Mouse (Mus musculus) left cerebral cortex, adult 9 months (tissue): ENCODE measurements around the gene En2.

Source experiments
- DNase-seq, 2 experiments: peaks; one replicate each; pipeline ENCODE4 v3.0.0; 2022; ENCODE audit warnings: low spot score in 2 of 2

The En2 gene

GRCm38 (mm10) chr5:28159891-28160470, 5.5 kb upstream of the En2 start:
- DNase-seq = no peak

GRCm38 (mm10) chr5:28161383-28161937, 4.0 kb upstream of the En2 start:
- DNase-seq = no peak

- no peak for DNase-seq
These were observed 3.5 kb upstream of the En2 start for GRCm38 (mm10) chr5:28161938-28162402.

- DNase-seq = no peak
These were observed 1.6 kb upstream of the En2 start for GRCm38 (mm10) chr5:28163926-28164325.

GRCm38 (mm10) chr5:28166256-28167231, 1.1 kb downstream of the En2 start:
- DNase-seq = no peak

GRCm38 (mm10) chr5:28167611-28168252, 2.2 kb downstream of the En2 start:
- peak in 1 of 2 experiments; percentile 11 for DNase-seq

GRCm38 (mm10) chr5:28168253-28169165, 3.0 kb downstream of the En2 start:
- no peak for DNase-seq

GRCm38 (mm10) chr5:28169166-28169801, 3.8 kb downstream of the En2 start:
- DNase-seq = no peak

- DNase-seq = no peak
These were observed 4.6 kb downstream of the En2 start for GRCm38 (mm10) chr5:28170081-28170480.

GRCm38 (mm10) chr5:28170892-28171291, 5.4 kb downstream of the En2 start:
- no peak for DNase-seq

GRCm38 (mm10) chr5:28171667-28172066, 6.2 kb downstream of the En2 start:
- no peak for DNase-seq

- DNase-seq = no peak
These were observed 6.9 kb downstream of the En2 start for GRCm38 (mm10) chr5:28172261-28172920.

- DNase-seq = no peak
These were observed 7.6 kb downstream of the En2 start for GRCm38 (mm10) chr5:28172921-28173670.

- DNase-seq = no peak
These were observed 8.2 kb downstream of the En2 start for GRCm38 (mm10) chr5:28173674-28174073.

GRCm38 (mm10) chr5:28174086-28174485, 8.6 kb downstream of the En2 start:
- no peak for DNase-seq

- no peak for DNase-seq
These were observed 9.5 kb downstream of the En2 start for GRCm38 (mm10) chr5:28174876-28175569.

GRCm38 (mm10) chr5:28175570-28175919, 10.1 kb downstream of the En2 start:
- no peak for DNase-seq

GRCm38 (mm10) chr5:28176023-28176422, 10.5 kb downstream of the En2 start:
- no peak for DNase-seq

GRCm38 (mm10) chr5:28176585-28176984, 11.1 kb downstream of the En2 start:
- no peak for DNase-seq
